Comparison of ENCODE assay signal across 9 mouse cellular contexts in genomic region chr19:43440112-43440737, GRCm38 (mm10). TPM values are rescaled to one million over a fixed set of nuclear protein-coding genes. Genes with fewer than 3 reads are reported as not detected.
DNase-seq lines count a peak whose midpoint lies in the region; ATAC-seq and TF ChIP-seq lines count a peak whose summit lies in the region.
"Had no signal": no experiment of that assay in that cellular context is flagged by ENCODE, and none has a peak within 500 bp of the region (broad histone marks: within the 10 kb centered on the region; RNA-seq: fewer than 3 reads in every experiment).

Gene Cnnm1, plus strand, starts transcription at chr19:43440436.

- H3K4me1 ChIP-seq in heart, adult 2 months (ENCODE audit: control insufficient read depth, insufficient read depth, low read length): no peaks in the 10 kb centered on the region
- H3K4me1 ChIP-seq in limb, embryonic 12.5 days (replicated peaks): peaks cover 17% of the 10 kb centered on the region
- H3K4me1 ChIP-seq in neural tube, embryonic 13.5 days (replicated peaks): peaks cover 16% of the 10 kb centered on the region

- DNase-seq in heart, adult 2 months: peak; percentile 27 to 36
- no peak for DNase-seq in heart, postnatal 25 days (ENCODE audit: low spot score)
- DNase-seq in gastrocnemius, postnatal 25 days: peak; percentile 10
- DNase-seq in kidney, adult 8-10 months: peak; percentile 69 to 70
- DNase-seq in thymus, postnatal 10 days (ENCODE audit: low spot score in 2 of 2): peak; percentile 72 to 77

- intact Hi-C loops in heart, adult 2 months (cut with DNase I): no loop called here
- intact Hi-C loops in heart, postnatal 25 days (cut with DNase I): no loop called here

- peak within 1 kb of the TSS; percentile 100 for H3K4me2 ChIP-seq in limb, embryonic 12.5 days
- H3K4me2 ChIP-seq in neural tube, embryonic 13.5 days: peak within 1 kb of the TSS; percentile 95

- WGBS in heart, adult 2 months: under 1% methylated on average over 51 of the region's 51 CpGs
- WGBS in limb, embryonic 12.5 days: under 1% methylated on average over 51 of the region's 51 CpGs
- under 1% methylated on average over 51 of the region's 51 CpGs for WGBS in neural tube, embryonic 13.5 days

- no peak within 1 kb of the TSS for H3K9ac ChIP-seq in heart, adult 2 months (ENCODE audit: low read depth, low read length)
- H3K9ac ChIP-seq in limb, embryonic 12.5 days (replicated peaks): peak within 1 kb of the TSS; percentile 62
- peak within 1 kb of the TSS; percentile 85 for H3K9ac ChIP-seq in neural tube, embryonic 13.5 days

- H3K9me3 ChIP-seq in limb, embryonic 12.5 days: no peaks in the 10 kb centered on the region
- H3K9me3 ChIP-seq in neural tube, embryonic 13.5 days: peaks cover 7% of the 10 kb centered on the region; the same call in 1 of the 2 replicates

- ATAC-seq in common myeloid progenitor, adult 5-6 weeks (replicated peaks; ENCODE audit: low read depth, poor library complexity, severe bottlenecking): 0 out of 2 replicates have a peak, but pooled peaks have one; percentile 32
- peak; percentile 63 for ATAC-seq in limb, embryonic 12.5 days (ENCODE audit: insufficient number of reproducible peaks, insufficient read depth, low FRiP score, low TSS enrichment, low read depth)
- ATAC-seq in neural tube, embryonic 13.5 days (ENCODE audit: low read depth): peak; percentile 89

- no peak within 1 kb of the TSS for H3K27ac ChIP-seq in heart, adult 2 months
- H3K27ac ChIP-seq in limb, embryonic 12.5 days: no peak within 1 kb of the TSS
- H3K27ac ChIP-seq in neural tube, embryonic 13.5 days (replicated peaks): peak within 1 kb of the TSS; percentile 86

- TF ChIP-seq POLR2A in heart, adult 2 months (IDR thresholded peaks at IDR 0.05; ENCODE audit: insufficient read depth, low read depth, low read length): no peak

- H3K27me3 ChIP-seq in heart, adult 2 months (ENCODE audit: control insufficient read depth, insufficient read depth, low read length): peaks cover 16% of the 10 kb centered on the region
- H3K27me3 ChIP-seq in limb, embryonic 12.5 days: peaks cover 53% of the 10 kb centered on the region
- peaks cover 58% of the 10 kb centered on the region for H3K27me3 ChIP-seq in neural tube, embryonic 13.5 days
- H3K27me3 ChIP-seq: CH12.LX had no signal

- TF ChIP-seq EP300 in heart, adult 2 months (IDR thresholded peaks at IDR 0.05; ENCODE audit: insufficient read depth, low read depth, low read length): no peak

- peak within 1 kb of the TSS; percentile 42 for H3K4me3 ChIP-seq in heart, adult 2 months
- peak within 1 kb of the TSS; percentile 79 for H3K4me3 ChIP-seq in limb, embryonic 12.5 days (replicated peaks)
- peak within 1 kb of the TSS; percentile 77 for H3K4me3 ChIP-seq in neural tube, embryonic 13.5 days

- TF ChIP-seq CTCF in heart, adult 2 months (IDR thresholded peaks at IDR 0.05): no peak

- no peaks in the 10 kb centered on the region for H3K36me3 ChIP-seq in heart, adult 2 months (ENCODE audit: control insufficient read depth, insufficient read depth, low read length)
- H3K36me3 ChIP-seq in limb, embryonic 12.5 days: no peaks in the 10 kb centered on the region
- H3K36me3 ChIP-seq in neural tube, embryonic 13.5 days: no peaks in the 10 kb centered on the region

- H3K79me2 ChIP-seq in heart, adult 2 months (replicated peaks; ENCODE audit: control insufficient read depth, insufficient read depth, low read length): no peaks in the 10 kb centered on the region

RNA-seq across cellular contexts. Expression of gene Cnnm1, which starts in this region (rescaled TPM):
- total RNA-seq in heart, adult 2 months (2021): under 1 TPM; 0.05 TPM
- polyA plus RNA-seq in heart, adult 2 months (2012; rRNA removed): 0.03 and 0.04 TPM in 2 replicates
- total RNA-seq in heart, postnatal 25 days (2021): under 1 TPM; 0.06 to 0.08 TPM
- 0.73 TPM in 1 of 2 replicates, not detected in the other for total RNA-seq in common myeloid progenitor, adult 5-6 weeks (2017)
- under 1 TPM in 1 of 2 experiments, not detected in 1; 0.05 TPM for total RNA-seq in gastrocnemius, postnatal 25 days (2021)
- polyA plus RNA-seq in limb, embryonic 12.5 days (2016; fragmentation: Nextera tagmentation; extraction: Ambion mirVana): 0.36 and 0.43 TPM in 2 replicates
- polyA plus RNA-seq in neural tube, embryonic 13.5 days (2015; fragmentation: Nextera tagmentation; extraction: Ambion mirVana): 1.3 TPM in 2 replicates
- total RNA-seq: CH12.LX had no signal

Comparison
In these comparisons a context has a peak if more than half of its experiments do, and no peak if none do; other contexts are left out.
1. Peak in DNase-seq and H3K4me3 ChIP-seq in heart, adult 2 months; RNA of the gene not detected or under 1 TPM.
2. Peak in ATAC-seq in common myeloid progenitor, adult 5-6 weeks; RNA of the gene not detected or under 1 TPM.
3. Peak in DNase-seq in gastrocnemius, postnatal 25 days; RNA of the gene not detected or under 1 TPM.
4. Peak in ATAC-seq, H3K4me3 ChIP-seq, H3K9ac ChIP-seq and H3K4me2 ChIP-seq in limb, embryonic 12.5 days; RNA of the gene not detected or under 1 TPM.
5. ATAC-seq: peak in every context shown above with its lines; median percentile 89 in neural tube, embryonic 13.5 days; 63 in limb, embryonic 12.5 days; 32 in common myeloid progenitor, adult 5-6 weeks.